Mouse (Mus musculus) mouse trophoblast stem cell (cell line): ENCODE results near the gene Sptlc3.

Experiments used
- in situ Hi-C, 2 experiments: fragments of 300-500 bp; cut with MseI, MboI; formaldehyde crosslinking; loops; 2 replicates in 1 of 2; 3 replicates in 1 of 2; pipeline ENCODE4 v1.15.1; 2025

Gene Sptlc3

GRCm38 (mm10) chr2:139634506-139634905 is 140.8 kb downstream of the Sptlc3 start:
- in situ Hi-C loops, result no loop called here

- in situ Hi-C loops, result no loop called here
Observed at GRCm38 (mm10) chr2:139637861-139638260, 144.1 kb downstream of the Sptlc3 start.

GRCm38 (mm10) chr2:139641757-139642385 is 148.2 kb downstream of the Sptlc3 start:
- in situ Hi-C loops, result no loop called here

GRCm38 (mm10) chr2:139649518-139649917 is 155.8 kb downstream of the Sptlc3 start:
- in situ Hi-C loops, result no loop called here

- in situ Hi-C loops, result no loop called here
Observed at GRCm38 (mm10) chr2:139656750-139657149, 163.0 kb downstream of the Sptlc3 start.

- in situ Hi-C loops, result no loop called here
Observed at GRCm38 (mm10) chr2:139671838-139672237, 178.1 kb downstream of the Sptlc3 start.

GRCm38 (mm10) chr2:139672371-139672770 is 178.7 kb downstream of the Sptlc3 start:
- in situ Hi-C loops, result no loop called here

- in situ Hi-C loops, result no loop called here
Observed at GRCm38 (mm10) chr2:139677065-139677762, 183.5 kb downstream of the Sptlc3 start.

- in situ Hi-C loops, result no loop called here
Observed at GRCm38 (mm10) chr2:139677809-139678274, 184.1 kb downstream of the Sptlc3 start, which contains the start of gene Ism1. Ism1 (plus strand) TSS chr2:139678178.

GRCm38 (mm10) chr2:139678275-139679140 is 184.8 kb downstream of the Sptlc3 start:
- in situ Hi-C loops, result no loop called here

- in situ Hi-C loops, result no loop called here
Observed at GRCm38 (mm10) chr2:139682540-139682939, 188.8 kb downstream of the Sptlc3 start.
